Mouse (Mus musculus) adrenal gland (tissue): ENCODE results near the gene Cryzl2.

Experiments
- intact Hi-C: fragments of 180-260 bp; cut with DNase I; formaldehyde crosslinking; loops from one replicate; pipeline ENCODE4 v1.15.1; 2025

Gene Cryzl2

DNA sequence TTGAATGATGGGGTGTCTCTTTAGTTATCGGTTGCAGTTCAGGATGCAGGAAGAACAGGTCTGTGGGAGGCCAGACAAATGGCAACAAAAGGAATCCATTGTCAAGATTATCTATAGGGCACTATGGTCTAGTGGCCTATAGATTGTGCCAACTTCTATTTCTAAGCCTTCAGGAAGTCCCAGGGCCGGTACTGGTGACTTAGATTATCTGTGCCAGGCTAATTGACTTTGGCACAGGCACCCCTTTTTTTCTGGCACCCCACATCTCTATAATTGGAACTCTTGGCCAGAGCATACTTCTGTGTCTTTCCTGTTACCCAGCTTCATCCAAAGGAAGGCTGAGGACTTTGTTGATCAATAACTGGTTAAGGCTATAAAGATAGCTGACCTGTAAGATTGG lies 61.0 kb downstream of the Cryzl2 start:
- intact Hi-C loops, result no loop called here

DNA sequence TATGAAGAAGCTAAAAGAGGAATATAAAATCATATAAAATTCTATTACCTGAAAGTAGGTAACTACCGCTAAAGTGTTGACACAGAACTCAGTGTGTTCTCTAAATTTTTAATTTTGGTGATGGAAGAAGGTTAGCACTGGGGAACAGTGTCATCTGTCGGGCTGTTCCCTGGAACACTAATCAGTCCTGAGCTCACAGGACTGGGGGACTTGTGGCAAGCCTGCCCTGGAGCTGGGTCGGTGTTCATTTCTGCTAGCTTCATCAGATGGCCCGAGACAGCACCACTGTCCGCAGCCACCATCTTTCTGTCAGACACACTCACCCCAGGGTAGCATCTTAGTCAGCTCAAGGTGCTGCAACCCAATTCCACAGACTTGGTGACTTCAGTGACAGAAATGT lies 63.9 kb downstream of the Cryzl2 start:
- intact Hi-C loops, result no loop called here

DNA sequence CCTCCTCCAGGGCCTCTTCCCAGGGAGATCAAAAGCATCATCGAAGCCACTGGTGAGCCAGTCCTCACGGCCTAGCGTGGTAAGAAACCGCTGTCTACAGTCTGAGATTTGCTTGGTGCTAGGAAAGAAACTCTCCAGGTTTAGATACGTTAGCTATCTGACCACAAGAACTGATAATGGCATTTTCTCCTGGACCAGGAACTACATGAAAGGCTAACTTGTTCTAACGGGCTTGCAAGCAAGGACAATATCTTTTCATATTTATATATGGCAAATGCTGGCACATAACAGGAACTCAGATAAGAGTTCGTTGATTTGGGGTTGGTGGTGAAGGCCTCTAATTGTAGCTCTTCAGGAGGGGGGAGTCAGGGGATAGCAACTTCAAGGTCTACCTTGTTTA lies 66.4 kb downstream of the Cryzl2 start:
- intact Hi-C loops, result no loop called here

DNA sequence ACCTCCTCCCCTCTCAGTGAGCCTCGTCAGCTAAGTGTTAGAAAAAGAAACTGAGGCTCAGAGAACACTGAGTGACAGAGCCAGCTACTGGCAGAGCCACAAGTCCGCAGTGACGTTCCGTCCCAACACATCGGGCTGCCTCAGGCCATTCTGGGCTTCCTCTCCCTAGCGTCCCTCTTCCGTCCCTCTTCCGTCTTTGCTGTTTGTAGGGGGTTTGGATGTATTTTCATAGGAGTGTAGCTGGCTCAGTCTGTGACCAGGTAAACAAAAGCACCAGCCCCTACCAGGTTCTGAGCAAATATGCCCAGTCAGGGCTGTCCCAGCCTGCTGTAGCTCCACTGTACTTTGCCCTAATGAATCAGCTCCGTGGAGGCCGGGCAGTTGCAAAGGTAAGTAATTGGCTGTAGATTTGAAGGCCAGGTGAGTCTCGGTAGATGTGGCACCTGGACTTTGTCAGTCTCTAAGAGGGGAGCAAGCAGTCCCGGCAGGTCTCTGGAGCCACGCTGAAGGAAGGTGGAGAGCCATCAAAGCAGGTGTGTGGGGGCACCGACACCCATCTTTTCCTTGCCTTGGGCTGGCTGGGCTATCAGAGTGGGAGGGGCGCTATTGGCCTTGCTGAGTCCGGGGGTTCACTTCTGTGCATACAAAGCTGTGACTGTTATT lies 67.4 kb downstream of the Cryzl2 start:
- intact Hi-C loops, result no loop called here

DNA sequence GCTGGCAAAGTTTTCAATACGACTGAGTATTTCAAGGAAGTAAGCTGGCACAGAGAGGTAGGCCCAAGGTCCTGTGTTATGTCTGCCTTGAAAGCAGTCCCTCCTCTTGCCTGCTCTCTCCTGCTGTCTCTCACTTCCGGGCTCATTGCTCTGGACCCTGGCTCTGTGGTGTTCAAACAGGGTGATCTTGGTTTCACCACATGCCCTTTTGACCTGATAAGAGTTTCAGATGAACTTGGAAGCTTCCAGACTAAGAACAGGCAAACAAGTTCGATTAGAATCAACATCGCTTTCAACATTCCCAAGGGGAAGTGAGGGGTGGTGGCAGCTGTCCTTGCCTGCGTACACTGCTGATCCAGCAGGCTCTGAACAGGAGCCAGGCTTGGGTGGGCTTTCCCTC lies 68.2 kb downstream of the Cryzl2 start:
- intact Hi-C loops, result no loop called here

DNA sequence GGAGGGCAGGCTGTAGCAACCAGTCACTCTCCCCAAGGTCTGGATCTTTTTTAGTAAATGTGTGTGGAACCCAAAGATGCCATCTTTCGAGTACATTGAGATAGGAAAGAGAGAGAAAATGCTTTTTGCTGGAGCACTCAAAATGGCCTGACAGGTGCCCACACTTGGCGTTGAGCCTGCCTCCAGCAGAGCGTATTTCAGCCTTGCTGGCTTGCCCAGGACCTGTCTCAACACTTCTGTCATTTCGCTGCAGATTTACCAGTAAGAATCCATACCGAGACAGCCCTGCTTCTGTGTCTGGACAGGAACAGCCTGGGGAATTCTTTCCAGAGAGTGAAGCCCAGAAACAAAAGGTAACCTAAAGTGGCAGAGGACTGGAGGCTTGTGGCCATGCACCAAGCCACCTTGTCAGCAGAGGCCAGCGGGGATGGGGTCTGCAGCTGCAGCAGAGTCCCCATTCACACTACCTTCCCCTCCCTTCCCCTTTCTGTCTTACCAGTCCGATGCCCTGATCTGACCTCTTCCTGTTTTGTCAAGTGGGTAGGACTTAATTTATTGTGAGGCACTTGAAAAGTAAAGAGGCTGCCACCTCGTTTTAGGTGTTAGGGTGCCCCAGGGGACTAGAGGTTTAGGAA lies 74.6 kb downstream of the Cryzl2 start:
- intact Hi-C loops, result loop anchor here (5.0 kb wide), 1 partner anchor 61 kb away; no protein-coding TSS in a partner anchor

DNA sequence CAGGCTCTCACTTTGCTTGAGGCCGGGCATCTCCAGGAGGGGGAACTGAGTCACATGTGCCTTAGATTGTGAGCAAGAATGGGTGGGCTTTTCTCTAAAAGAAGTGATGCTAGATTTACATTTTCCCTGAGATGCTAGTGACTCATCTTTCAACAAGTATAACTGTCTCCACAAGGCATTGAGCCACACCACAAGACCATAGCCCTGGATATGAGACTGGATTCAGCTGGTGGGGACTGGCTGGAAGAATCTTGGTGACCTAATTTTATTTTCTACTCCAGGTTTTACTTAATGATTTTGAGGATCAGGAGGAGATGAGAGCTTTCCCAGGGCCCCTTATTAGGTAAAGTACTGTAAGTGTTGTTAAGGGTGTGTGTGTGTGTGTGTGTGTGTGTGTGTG lies 77.2 kb downstream of the Cryzl2 start:
- intact Hi-C loops, result no loop called here

DNA sequence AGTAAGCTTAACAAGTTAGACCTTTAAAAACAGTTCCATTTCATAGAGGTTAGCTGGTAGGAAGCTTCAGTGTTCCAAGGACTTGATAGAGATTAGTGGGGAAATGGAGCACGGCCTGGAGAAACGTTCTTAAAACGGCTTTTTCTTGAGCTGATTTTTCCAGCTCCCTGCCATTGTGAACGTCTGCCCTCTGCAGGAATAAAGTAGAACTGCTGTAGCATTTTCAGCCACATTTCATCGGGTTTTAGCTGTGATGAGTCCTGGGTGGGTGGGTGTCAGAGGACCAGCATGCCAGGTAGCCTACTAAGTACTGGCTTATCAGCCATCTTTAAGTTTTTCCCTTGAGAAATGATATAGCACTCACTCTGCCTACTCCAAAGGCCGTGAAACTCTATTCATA lies 78.1 kb downstream of the Cryzl2 start:
- intact Hi-C loops, result loop anchor here (2.0 kb wide), 1 partner anchor 238 kb away; no protein-coding TSS in a partner anchor

DNA sequence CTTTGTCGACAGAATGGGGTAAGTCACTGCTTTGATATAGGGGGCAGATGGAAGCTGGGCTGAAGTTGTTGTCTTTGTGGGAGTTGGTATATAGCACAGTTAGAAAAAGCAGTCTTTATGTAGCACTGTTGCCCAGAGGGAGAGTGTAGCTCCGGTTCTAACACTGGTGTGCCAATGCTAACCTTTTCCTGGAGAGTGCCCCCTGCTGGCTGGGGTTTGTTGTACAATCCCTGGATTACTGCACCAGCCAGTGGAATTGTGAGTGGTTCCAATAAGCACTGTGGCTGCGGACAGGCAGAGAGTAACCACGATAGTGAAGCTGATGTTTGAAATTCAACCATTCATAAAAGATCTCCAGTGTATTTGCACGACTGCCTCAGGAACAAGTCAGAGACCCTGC lies 79.3 kb downstream of the Cryzl2 start:
- intact Hi-C loops, result loop anchor here (2.0 kb wide), 1 partner anchor 239 kb away; no protein-coding TSS in a partner anchor
